In the genomic region with DNA sequence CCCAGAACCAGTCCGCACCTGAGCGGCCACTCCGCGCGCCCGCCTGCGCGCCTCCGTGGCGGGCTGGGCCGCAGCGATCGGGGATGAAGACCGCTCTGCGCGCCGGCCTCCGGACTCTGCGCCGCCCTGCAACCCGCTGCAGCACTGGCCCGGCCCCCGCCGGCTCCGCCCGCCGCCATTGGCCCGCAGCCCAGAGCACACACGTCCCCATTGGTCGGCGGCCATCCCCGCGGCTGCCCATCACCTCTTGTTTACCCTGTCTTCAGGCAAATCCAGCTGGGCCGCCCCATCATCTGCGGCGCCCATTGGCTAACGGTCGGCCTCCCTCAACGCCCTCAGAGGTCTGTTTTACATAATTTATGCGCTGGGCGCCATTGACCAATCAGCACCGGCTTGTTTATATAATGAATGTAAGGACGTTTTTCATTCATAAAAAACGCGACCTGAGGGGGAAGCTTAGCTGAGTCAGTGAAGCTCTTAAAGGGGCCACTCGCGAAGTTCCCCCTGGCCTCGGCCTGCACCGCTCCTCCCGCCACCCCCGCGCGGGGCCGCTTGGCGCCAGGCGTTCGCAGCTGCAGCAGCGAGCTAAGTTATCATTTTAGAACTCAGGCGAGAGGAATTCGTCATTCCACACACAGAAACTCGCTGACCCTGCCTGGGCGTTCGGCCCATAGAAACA, we compare ENCODE assay signal across 8 mouse cellular contexts. TPM values are rescaled to one million over a fixed set of nuclear protein-coding genes. Genes with fewer than 3 reads are reported as not detected.
DNase-seq lines count a peak whose midpoint lies in the region; ATAC-seq lines count a peak whose summit lies in the region.

A gene (minus strand): TSS at position 221 of the 679 bp plus-strand sequence.

- WGBS in hindbrain, embryonic 11.5 days = under 1% methylated on average over 63 of the region's 63 CpGs

- H3K4me2 ChIP-seq in hindbrain, embryonic 11.5 days (replicated peaks; ENCODE audit: low read depth, low read length) = peak within 1 kb of the TSS; percentile 99

- peak within 1 kb of the TSS; percentile 66 for H3K4me3 ChIP-seq in hindbrain, embryonic 11.5 days (ENCODE audit: low read depth, low read length)

- H3K9me3 ChIP-seq in hindbrain, embryonic 11.5 days (ENCODE audit: control insufficient read depth, low read length) = no peaks in the 10 kb centered on the region

- ATAC-seq in hindbrain, embryonic 11.5 days (ENCODE audit: low FRiP score) = peak; percentile 99

- peak within 1 kb of the TSS; percentile 66 for H3K9ac ChIP-seq in hindbrain, embryonic 11.5 days (ENCODE audit: low read depth, low read length)

- peak; percentile 100 for DNase-seq in Muller cell, postnatal 12 days (ENCODE audit: inconsistent ontology term)
- DNase-seq in cerebellum, adult 9-11 months = peak; percentile 100
- peak; percentile 99 to 100 for DNase-seq in frontal cortex, adult 2 months (ENCODE audit: extremely low spot score in 1 of 2, low spot score in 1 of 2)
- DNase-seq in hindbrain, embryonic 11.5 days (ENCODE audit: low spot score) = peak; percentile 96
- DNase-seq in layer of hippocampus, postnatal 10 days (ENCODE audit: low spot score in 2 of 2) = peak; percentile 98 to 99
- DNase-seq in lung, postnatal 10 days = peak; percentile 99
- DNase-seq in ovary, postnatal 36 days (ENCODE audit: low spot score) = peak; percentile 99
- peak; percentile 96 for DNase-seq in thymus, postnatal 25 days

- peak within 1 kb of the TSS; percentile 14; the same call in 1 of the 2 replicates for H3K27ac ChIP-seq in hindbrain, embryonic 11.5 days (ENCODE audit: low read depth, low read length)

- H3K4me1 ChIP-seq in hindbrain, embryonic 11.5 days (replicated peaks; ENCODE audit: control insufficient read depth, insufficient read depth, low read length) = no peaks in the 10 kb centered on the region

- H3K36me3 ChIP-seq in hindbrain, embryonic 11.5 days (ENCODE audit: control insufficient read depth, insufficient read depth, low read length) = no peaks in the 10 kb centered on the region

- H3K27me3 ChIP-seq in hindbrain, embryonic 11.5 days (ENCODE audit: control insufficient read depth, insufficient read depth, low read length) = peaks cover 40% of the 10 kb centered on the region

RNA-seq across cellular contexts. Expression of the gene that starts here (rescaled TPM):
- 55.9 and 57.6 TPM in 2 replicates for polyA plus RNA-seq in frontal cortex, adult 2 months (2012; rRNA removed)
- polyA plus RNA-seq in hindbrain, embryonic 11.5 days (2014; fragmentation: Nextera tagmentation; extraction: Ambion mirVana) = 12.8 and 17.5 TPM in 2 replicates
- total RNA-seq in layer of hippocampus, postnatal 10 days (2021) = 10 to 100 TPM; 38.8 to 39.7 TPM

Comparison
In these comparisons a context has a peak if more than half of its experiments do, and no peak if none do; other contexts are left out.
1. Peak in every context shown above with its lines: DNase-seq, ATAC-seq, H3K4me3 ChIP-seq and H3K27ac ChIP-seq.